In the genomic region with DNA sequence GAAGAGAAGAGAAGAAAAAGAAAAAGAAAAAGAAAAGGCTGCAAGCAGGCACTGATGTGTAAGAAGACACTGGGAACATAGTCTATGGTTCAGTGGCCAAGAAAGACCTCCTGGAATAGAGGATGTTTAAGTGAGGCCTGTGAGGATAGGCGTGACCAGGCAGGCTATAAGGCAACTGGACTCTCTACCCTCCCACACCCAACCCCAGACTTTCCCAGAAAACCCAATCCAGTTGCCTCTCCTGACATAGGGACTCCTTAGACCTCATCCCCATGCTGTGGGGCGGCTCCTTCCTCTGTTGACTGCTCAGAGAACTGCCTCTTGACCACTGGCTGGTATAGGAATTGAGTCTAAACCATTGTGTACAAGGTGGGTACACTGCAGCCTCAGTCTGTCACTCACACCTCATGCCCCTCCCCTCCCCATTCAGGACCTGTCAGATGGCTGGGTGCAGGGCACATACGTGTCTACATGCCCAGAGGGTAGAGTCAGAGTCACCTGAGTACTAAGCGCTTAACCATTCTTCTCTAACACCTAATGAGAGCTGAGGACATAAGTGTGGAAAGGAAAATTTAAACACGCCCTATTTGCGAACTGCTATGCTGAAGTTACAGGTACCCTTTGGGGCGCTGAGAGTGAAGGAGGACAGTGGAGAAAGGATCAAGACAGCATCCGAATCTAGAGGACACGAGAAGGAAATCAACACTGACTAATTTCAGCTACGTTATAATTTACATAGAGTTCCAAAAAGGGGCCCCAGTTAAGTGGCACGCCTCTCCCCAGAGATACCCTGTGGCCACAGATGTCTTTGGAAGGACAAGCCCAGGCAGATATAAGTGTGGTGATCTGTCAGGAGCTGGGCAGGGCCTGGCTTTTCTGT, we compare ENCODE assay signal across 9 mouse cellular contexts. TPM values are rescaled to one million over a fixed set of nuclear protein-coding genes. Genes with fewer than 3 reads are reported as not detected.
DNase-seq lines count a peak whose midpoint lies in the region; ATAC-seq and TF ChIP-seq lines count a peak whose summit lies in the region.
"Had no signal": no experiment of that assay in that cellular context is flagged by ENCODE, and none has a peak within 500 bp of the region (broad histone marks: within the 10 kb centered on the region; RNA-seq: fewer than 3 reads in every experiment).

No protein-coding gene starts in this region.

- no peak for TF ChIP-seq CTCF in heart, adult 2 months (IDR thresholded peaks at IDR 0.05)

- intact Hi-C loops in heart, adult 2 months (cut with DNase I) = no loop called here
- intact Hi-C loops in heart, postnatal 25 days (cut with DNase I) = loop anchor here (5.0 kb wide), 1 partner anchor 112 kb away; the partner anchor contains the start of gene Spg21

- H3K4me2 ChIP-seq in lung, embryonic 16.5 days (ENCODE audit: low read depth, low read length) = no peak overlapping the region
- 0 out of 2 replicates have a peak overlapping the region, but pooled peaks have one; percentile 4 for H3K4me2 ChIP-seq in limb, embryonic 15.5 days
- no peak overlapping the region for H3K4me2 ChIP-seq in stomach, embryonic 16.5 days (ENCODE audit: low read depth, low read length)
- no peak overlapping the region for H3K4me2 ChIP-seq in midbrain, embryonic 11.5 days

- H3K4me1 ChIP-seq in heart, adult 2 months (ENCODE audit: control insufficient read depth, insufficient read depth, low read length) = peaks cover 24% of the 10 kb centered on the region
- peaks cover 45% of the 10 kb centered on the region for H3K4me1 ChIP-seq in lung, embryonic 16.5 days (replicated peaks; ENCODE audit: control insufficient read depth, insufficient read depth, low read length)
- H3K4me1 ChIP-seq in limb, embryonic 15.5 days = peaks cover 54% of the 10 kb centered on the region
- peaks cover 33% of the 10 kb centered on the region for H3K4me1 ChIP-seq in stomach, embryonic 16.5 days (ENCODE audit: control insufficient read depth, insufficient read depth, low read length)
- H3K4me1 ChIP-seq in midbrain, embryonic 11.5 days (ENCODE audit: control insufficient read depth, insufficient read depth, low read length) = peaks cover 21% of the 10 kb centered on the region

- H3K27me3 ChIP-seq in heart, adult 2 months (ENCODE audit: control insufficient read depth, insufficient read depth, low read length) = no peaks in the 10 kb centered on the region
- H3K27me3 ChIP-seq in lung, embryonic 16.5 days (ENCODE audit: control insufficient read depth, insufficient read depth, low read depth, low read length) = no peaks in the 10 kb centered on the region
- H3K27me3 ChIP-seq in limb, embryonic 15.5 days = no peaks in the 10 kb centered on the region
- H3K27me3 ChIP-seq in stomach, embryonic 16.5 days (ENCODE audit: control insufficient read depth, insufficient read depth, low read length) = no peaks in the 10 kb centered on the region
- no peaks in the 10 kb centered on the region for H3K27me3 ChIP-seq in midbrain, embryonic 11.5 days (ENCODE audit: control insufficient read depth, insufficient read depth, low read length)

- H3K27ac ChIP-seq in heart, adult 2 months = peak overlapping the region; percentile 38
- peak overlapping the region; percentile 66 for H3K27ac ChIP-seq in lung, embryonic 16.5 days (ENCODE audit: low read length)
- H3K27ac ChIP-seq in limb, embryonic 15.5 days = peak overlapping the region; percentile 55
- peak overlapping the region; percentile 52 for H3K27ac ChIP-seq in stomach, embryonic 16.5 days (ENCODE audit: low read length)
- no peak overlapping the region for H3K27ac ChIP-seq in midbrain, embryonic 11.5 days (ENCODE audit: low read depth, low read length)

- H3K4me3 ChIP-seq in heart, adult 2 months = no peak overlapping the region
- no peak overlapping the region for H3K4me3 ChIP-seq in lung, embryonic 16.5 days (ENCODE audit: low read length)
- H3K4me3 ChIP-seq in limb, embryonic 15.5 days = no peak overlapping the region
- H3K4me3 ChIP-seq in stomach, embryonic 16.5 days (replicated peaks; ENCODE audit: low read length) = no peak overlapping the region
- H3K4me3 ChIP-seq in midbrain, embryonic 11.5 days (ENCODE audit: low read depth, low read length) = no peak overlapping the region

- no peak for TF ChIP-seq POLR2A in heart, adult 2 months (IDR thresholded peaks at IDR 0.05; ENCODE audit: insufficient read depth, low read depth, low read length)

- TF ChIP-seq EP300 in heart, adult 2 months (IDR thresholded peaks at IDR 0.05; ENCODE audit: insufficient read depth, low read depth, low read length) = no peak

- ATAC-seq in lung, embryonic 16.5 days (ENCODE audit: low read depth) = no peak
- ATAC-seq in limb, embryonic 15.5 days (ENCODE audit: insufficient number of reproducible peaks, low FRiP score, low TSS enrichment, low read depth) = no peak
- no peak for ATAC-seq in stomach, embryonic 16.5 days (ENCODE audit: insufficient read depth, low FRiP score)
- ATAC-seq in midbrain, embryonic 11.5 days (ENCODE audit: low FRiP score) = no peak

- DNase-seq in heart, adult 2 months = no peak
- no peak for DNase-seq in heart, postnatal 25 days (ENCODE audit: low spot score)
- no peak for DNase-seq in lung, postnatal 14 days
- DNase-seq in cerebellum, postnatal 14 days = no peak
- no peak for DNase-seq in midbrain, embryonic 11.5 days (ENCODE audit: low spot score, missing footprints)
- DNase-seq: embryo, embryonic 11 days had no signal

- H3K9ac ChIP-seq in heart, adult 2 months (ENCODE audit: low read depth, low read length) = no peak overlapping the region
- H3K9ac ChIP-seq in lung, embryonic 16.5 days (ENCODE audit: low read length) = peak overlapping the region; percentile 23; the same call in 1 of the 2 replicates
- no peak overlapping the region for H3K9ac ChIP-seq in limb, embryonic 15.5 days
- H3K9ac ChIP-seq in stomach, embryonic 16.5 days (ENCODE audit: low read length) = no peak overlapping the region
- H3K9ac ChIP-seq in midbrain, embryonic 11.5 days (ENCODE audit: low read length) = no peak overlapping the region

- H3K9me3 ChIP-seq in lung, embryonic 16.5 days (ENCODE audit: control insufficient read depth, low read length) = no peaks in the 10 kb centered on the region
- H3K9me3 ChIP-seq in limb, embryonic 15.5 days = no peaks in the 10 kb centered on the region
- H3K9me3 ChIP-seq in stomach, embryonic 16.5 days (replicated peaks; ENCODE audit: control insufficient read depth, low read length) = no peaks in the 10 kb centered on the region
- H3K9me3 ChIP-seq in midbrain, embryonic 11.5 days (ENCODE audit: control insufficient read depth, low read length) = no peaks in the 10 kb centered on the region

- H3K79me2 ChIP-seq in heart, adult 2 months (replicated peaks; ENCODE audit: control insufficient read depth, insufficient read depth, low read length) = no peaks in the 10 kb centered on the region; the same call in 1 of the 2 replicates

- no peaks in the 10 kb centered on the region; the same call in 1 of the 2 replicates for H3K36me3 ChIP-seq in heart, adult 2 months (ENCODE audit: control insufficient read depth, insufficient read depth, low read length)
- peaks cover 8% of the 10 kb centered on the region; the same call in 1 of the 2 replicates for H3K36me3 ChIP-seq in lung, embryonic 16.5 days (ENCODE audit: control insufficient read depth, insufficient read depth, low read length)
- H3K36me3 ChIP-seq in limb, embryonic 15.5 days = peaks cover 9% of the 10 kb centered on the region; the same call in 1 of the 2 replicates
- peaks cover 4% of the 10 kb centered on the region; the same call in 1 of the 2 replicates for H3K36me3 ChIP-seq in stomach, embryonic 16.5 days (ENCODE audit: control insufficient read depth, insufficient read depth, low read length)
- no peaks in the 10 kb centered on the region for H3K36me3 ChIP-seq in midbrain, embryonic 11.5 days (ENCODE audit: control insufficient read depth, insufficient read depth, low read length)

- 73% methylated on average over 11 of the region's 11 CpGs for WGBS in heart, adult 2 months
- WGBS in lung, embryonic 16.5 days = 79% methylated on average over 11 of the region's 11 CpGs
- 79% methylated on average over 11 of the region's 11 CpGs for WGBS in limb, embryonic 15.5 days
- 78% methylated on average over 11 of the region's 11 CpGs for WGBS in stomach, embryonic 16.5 days
- WGBS in midbrain, embryonic 11.5 days = 85% methylated on average over 11 of the region's 11 CpGs

RNA-seq across cellular contexts. Expression of gene Plekho2, which starts 5.1 kb away (rescaled TPM):
- total RNA-seq in heart, adult 2 months (2021) = 10 to 100 TPM in 1 of 2 experiments, 1 to 10 TPM in 1; 9.9 to 11.1 TPM
- polyA plus RNA-seq in heart, adult 2 months (2012; rRNA removed) = 16.5 and 18.8 TPM in 2 replicates
- total RNA-seq in heart, postnatal 25 days (2021) = 10 to 100 TPM; 12.9 to 13.2 TPM
- 23.6 and 24.4 TPM in 2 replicates for polyA plus RNA-seq in lung, embryonic 16.5 days (2015; fragmentation: Nextera tagmentation; extraction: Ambion mirVana)
- 18.6 and 19.7 TPM in 2 replicates for polyA plus RNA-seq in limb, embryonic 15.5 days (2015; fragmentation: Nextera tagmentation; extraction: Ambion mirVana)
- polyA plus RNA-seq in stomach, embryonic 16.5 days (2015; fragmentation: Nextera tagmentation; extraction: Ambion mirVana) = 21.4 and 23.0 TPM in 2 replicates
- polyA plus RNA-seq in midbrain, embryonic 11.5 days (2014; fragmentation: Nextera tagmentation; extraction: Ambion mirVana) = 8.2 and 9.0 TPM in 2 replicates

RNA-seq across cellular contexts. Expression of gene Pif1, which starts 12.2 kb away (rescaled TPM):
- total RNA-seq in heart, adult 2 months (2021) = not detected
- polyA plus RNA-seq in heart, adult 2 months (2012; rRNA removed) = 0.18 and 0.23 TPM in 2 replicates
- not detected for total RNA-seq in heart, postnatal 25 days (2021)
- polyA plus RNA-seq in lung, embryonic 16.5 days (2015; fragmentation: Nextera tagmentation; extraction: Ambion mirVana) = 16.1 and 17.0 TPM in 2 replicates
- 8.9 and 9.6 TPM in 2 replicates for polyA plus RNA-seq in limb, embryonic 15.5 days (2015; fragmentation: Nextera tagmentation; extraction: Ambion mirVana)
- 12.2 and 12.7 TPM in 2 replicates for polyA plus RNA-seq in stomach, embryonic 16.5 days (2015; fragmentation: Nextera tagmentation; extraction: Ambion mirVana)
- polyA plus RNA-seq in midbrain, embryonic 11.5 days (2014; fragmentation: Nextera tagmentation; extraction: Ambion mirVana) = 12.0 and 13.6 TPM in 2 replicates

RNA-seq across cellular contexts. Expression of gene Rbpms2, which starts 54.7 kb away (rescaled TPM):
- total RNA-seq in heart, adult 2 months (2021) = 10 to 100 TPM; 29.4 to 32.5 TPM
- polyA plus RNA-seq in heart, adult 2 months (2012; rRNA removed) = 102 and 105 TPM in 2 replicates
- total RNA-seq in heart, postnatal 25 days (2021) = 10 to 100 TPM; 37.1 to 39.3 TPM
- polyA plus RNA-seq in lung, embryonic 16.5 days (2015; fragmentation: Nextera tagmentation; extraction: Ambion mirVana) = 10.8 and 14.1 TPM in 2 replicates
- polyA plus RNA-seq in limb, embryonic 15.5 days (2015; fragmentation: Nextera tagmentation; extraction: Ambion mirVana) = 7.9 and 9.5 TPM in 2 replicates
- polyA plus RNA-seq in stomach, embryonic 16.5 days (2015; fragmentation: Nextera tagmentation; extraction: Ambion mirVana) = 20.4 and 22.9 TPM in 2 replicates
- 19.7 and 24.0 TPM in 2 replicates for polyA plus RNA-seq in midbrain, embryonic 11.5 days (2014; fragmentation: Nextera tagmentation; extraction: Ambion mirVana)

RNA-seq across cellular contexts. Expression of gene Ankdd1a, which starts 54.8 kb away (rescaled TPM):
- total RNA-seq in heart, adult 2 months (2021) = not detected
- polyA plus RNA-seq in heart, adult 2 months (2012; rRNA removed) = not detected in 2 replicates
- not detected for total RNA-seq in heart, postnatal 25 days (2021)
- not detected in 2 replicates for polyA plus RNA-seq in lung, embryonic 16.5 days (2015; fragmentation: Nextera tagmentation; extraction: Ambion mirVana)
- polyA plus RNA-seq in limb, embryonic 15.5 days (2015; fragmentation: Nextera tagmentation; extraction: Ambion mirVana) = 0.35 and 0.76 TPM in 2 replicates
- 0.19 and 0.65 TPM in 2 replicates for polyA plus RNA-seq in stomach, embryonic 16.5 days (2015; fragmentation: Nextera tagmentation; extraction: Ambion mirVana)
- polyA plus RNA-seq in midbrain, embryonic 11.5 days (2014; fragmentation: Nextera tagmentation; extraction: Ambion mirVana) = not detected in 2 replicates
